Mouse (Mus musculus): ENCODE data around the gene Cask. TPM values are rescaled to one million over a fixed set of nuclear protein-coding genes. Genes with fewer than 3 reads are reported as not detected.

Gene Cask
- polyA plus RNA-seq, 1 experiment from 2014 or later: 46.9 TPM

DNA sequence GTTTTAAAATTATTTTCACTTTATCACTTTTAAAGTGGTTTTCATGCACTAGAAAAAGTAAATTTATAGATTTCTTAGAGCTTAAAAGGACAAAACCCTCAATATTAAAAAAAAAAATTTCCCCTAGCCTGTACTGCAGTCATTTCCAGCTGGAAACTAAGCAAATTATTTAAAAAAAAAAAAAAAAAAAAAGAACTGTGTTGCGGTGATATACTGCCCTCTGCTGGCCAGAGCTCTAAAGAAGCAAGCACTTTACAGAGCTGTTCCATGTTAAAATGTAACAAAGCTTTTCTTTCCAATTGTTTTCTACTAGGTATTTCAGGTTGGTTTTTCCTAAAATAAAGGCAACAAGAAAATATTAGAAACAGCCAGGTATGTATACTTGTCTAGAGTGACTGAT, 194.4 kb downstream of the Cask start:
- Histone ChIP-seq H3K27me3 (no peaks in the 10 kb centered on the region), H3K4me3 (no peak overlapping the region), H3K4me2 (replicated peaks) (no peak overlapping the region), H3K9me3 (no peaks in the 10 kb centered on the region), H3K27ac (replicated peaks) (no peak overlapping the region), H3K36me3 (no peaks in the 10 kb centered on the region), H3K9ac (replicated peaks) (no peak overlapping the region), H3K4me1 (no peaks in the 10 kb centered on the region)
- ATAC-seq (replicated peaks): no peak
- 0% methylated on average over 1 of the region's 1 CpGs for WGBS

DNA sequence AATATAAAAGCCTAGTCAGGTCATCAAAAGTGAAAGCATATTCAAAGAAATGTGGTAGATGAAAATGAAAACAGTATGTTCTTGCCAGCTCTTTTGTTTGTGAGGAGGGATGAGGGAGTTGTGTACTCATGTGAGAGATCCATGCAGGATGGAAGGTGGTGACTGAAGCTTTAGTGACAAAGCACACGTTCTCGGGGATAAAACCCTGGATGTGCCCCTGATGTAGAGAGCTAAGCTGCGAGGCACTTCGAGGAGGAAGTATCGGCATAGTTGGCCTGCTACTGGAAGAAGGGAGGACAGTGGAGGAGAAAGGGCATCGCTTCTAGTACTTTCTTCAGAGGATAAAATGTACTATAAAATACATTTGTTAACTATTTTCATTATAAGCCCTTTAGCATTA, 195.3 kb downstream of the Cask start:
- ATAC-seq (replicated peaks): no peak
- Histone ChIP-seq H3K9ac (replicated peaks) (no peak overlapping the region), H3K27me3 (no peaks in the 10 kb centered on the region), H3K4me2 (replicated peaks) (no peak overlapping the region), H3K9me3 (no peaks in the 10 kb centered on the region), H3K4me3 (no peak overlapping the region), H3K36me3 (no peaks in the 10 kb centered on the region), H3K4me1 (no peaks in the 10 kb centered on the region), H3K27ac (replicated peaks) (no peak overlapping the region)
- 86% methylated on average over 6 of the region's 6 CpGs for WGBS

GRCm38 (mm10) chrX:13655005-13655421, 196.2 kb downstream of the Cask start:
- no peak for ATAC-seq (replicated peaks)
- Histone ChIP-seq H3K36me3 (no peaks in the 10 kb centered on the region), H3K27me3 (no peaks in the 10 kb centered on the region), H3K4me3 (no peak overlapping the region), H3K4me2 (replicated peaks) (no peak overlapping the region), H3K9ac (replicated peaks) (no peak overlapping the region), H3K4me1 (no peaks in the 10 kb centered on the region), H3K27ac (replicated peaks) (no peak overlapping the region), H3K9me3 (no peaks in the 10 kb centered on the region)
- WGBS: 82% methylated on average over 3 of the region's 3 CpGs

DNA sequence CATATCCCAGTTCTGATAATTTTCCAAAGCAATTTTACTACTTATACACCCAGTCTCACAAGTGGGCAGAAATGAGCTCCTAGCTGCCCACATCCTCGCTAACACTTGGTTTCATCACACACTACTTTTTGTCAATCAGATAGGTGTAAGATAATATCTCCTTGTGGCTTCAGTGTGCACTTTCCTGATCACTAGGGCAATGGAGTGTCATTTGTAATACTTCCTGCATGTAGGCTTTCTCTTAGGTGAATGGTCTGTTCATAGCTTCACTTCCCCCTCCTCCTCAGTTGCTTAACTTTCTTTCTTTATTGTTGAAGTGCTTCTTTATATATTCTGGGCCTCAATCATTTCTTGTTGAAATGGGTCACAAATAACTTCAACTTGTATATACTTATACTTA, 198.9 kb downstream of the Cask start:
- no peak for ATAC-seq (replicated peaks)
- no peaks in the 10 kb centered on the region for H3K9me3 ChIP-seq
- H3K4me1 ChIP-seq: no peaks in the 10 kb centered on the region
- H3K9ac ChIP-seq (replicated peaks): no peak overlapping the region
- WGBS: 86% methylated on average over 1 of the region's 1 CpGs
- H3K4me3 ChIP-seq: no peak overlapping the region
- H3K27me3 ChIP-seq: no peaks in the 10 kb centered on the region
- no peak overlapping the region for H3K27ac ChIP-seq (replicated peaks)
- no peaks in the 10 kb centered on the region for H3K36me3 ChIP-seq
- H3K4me2 ChIP-seq (replicated peaks): no peak overlapping the region

GRCm38 (mm10) chrX:13651889-13652288, 199.3 kb downstream of the Cask start:
- WGBS: 82% methylated on average over 2 of the region's 2 CpGs
- no peak for ATAC-seq (replicated peaks)
- Histone ChIP-seq H3K4me1 (no peaks in the 10 kb centered on the region), H3K27me3 (no peaks in the 10 kb centered on the region), H3K36me3 (no peaks in the 10 kb centered on the region), H3K4me3 (no peak overlapping the region), H3K9ac (replicated peaks) (no peak overlapping the region), H3K4me2 (replicated peaks) (no peak overlapping the region), H3K27ac (replicated peaks) (no peak overlapping the region), H3K9me3 (no peaks in the 10 kb centered on the region)

DNA sequence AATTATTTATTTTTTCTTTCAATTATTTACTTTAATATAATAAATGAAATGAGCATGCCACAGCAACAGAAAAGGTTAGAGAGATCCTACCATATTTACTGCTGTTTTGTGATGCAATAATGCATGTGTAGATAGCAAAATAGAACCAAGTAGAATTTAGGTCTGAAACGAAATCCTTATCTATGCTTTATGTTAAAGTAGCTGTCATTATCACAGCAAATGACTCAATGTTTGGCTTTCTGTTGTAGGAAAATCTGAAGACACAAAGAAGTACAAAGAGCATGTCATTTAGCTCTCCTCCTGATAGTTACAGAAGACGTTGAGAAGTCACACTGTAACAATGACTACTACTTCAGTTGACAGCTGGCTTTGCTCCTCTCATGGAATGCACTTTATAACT, 212.3 kb downstream of the Cask start:
- H3K27me3 ChIP-seq: no peaks in the 10 kb centered on the region

DNA sequence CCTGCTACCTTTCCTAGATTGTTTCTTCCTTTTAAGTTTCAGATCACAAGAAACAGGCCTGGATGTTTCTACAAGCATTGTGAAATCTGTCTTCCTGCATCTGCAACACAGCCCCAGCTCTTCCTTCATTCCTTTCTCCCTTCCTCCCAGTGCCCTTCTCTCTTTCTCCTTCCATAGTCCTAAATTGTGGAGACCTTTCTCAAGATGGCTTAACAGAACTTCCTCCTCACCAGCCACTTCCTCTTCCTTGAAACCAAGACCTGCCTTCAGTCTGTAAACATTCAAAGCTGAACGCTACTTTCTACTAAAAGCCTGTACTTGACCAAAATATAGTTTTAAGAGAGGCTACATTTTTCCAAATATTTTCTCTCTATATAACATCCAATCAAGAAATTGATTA, 214.8 kb downstream of the Cask start:
- no peak for ATAC-seq (replicated peaks)
- no peak overlapping the region for H3K4me3 ChIP-seq
- H3K4me1 ChIP-seq: no peaks in the 10 kb centered on the region
- WGBS: 97% methylated on average over 1 of the region's 1 CpGs
- no peaks in the 10 kb centered on the region for H3K9me3 ChIP-seq
- no peaks in the 10 kb centered on the region for H3K27me3 ChIP-seq
- H3K27ac ChIP-seq (replicated peaks): no peak overlapping the region
- H3K36me3 ChIP-seq: no peaks in the 10 kb centered on the region
- no peak overlapping the region for H3K9ac ChIP-seq (replicated peaks)
- H3K4me2 ChIP-seq (replicated peaks): no peak overlapping the region

More for the DNA sequence above, 212.3 kb downstream of the Cask start:
- Histone ChIP-seq H3K4me2 (replicated peaks) (no peak overlapping the region), H3K27ac (replicated peaks) (no peak overlapping the region), H3K4me3 (no peak overlapping the region), H3K36me3 (no peaks in the 10 kb centered on the region), H3K9ac (replicated peaks) (no peak overlapping the region), H3K9me3 (no peaks in the 10 kb centered on the region), H3K4me1 (no peaks in the 10 kb centered on the region)
- no peak for ATAC-seq (replicated peaks)
- 58% methylated on average over 2 of the region's 2 CpGs for WGBS

- no peaks in the 10 kb centered on the region for H3K4me1 ChIP-seq
- H3K36me3 ChIP-seq: no peaks in the 10 kb centered on the region
- H3K27ac ChIP-seq (replicated peaks): no peak within 1 kb of the TSS
- H3K9ac ChIP-seq (replicated peaks): no peak within 1 kb of the TSS
- H3K4me3 ChIP-seq: no peak within 1 kb of the TSS
- H3K27me3 ChIP-seq: no peaks in the 10 kb centered on the region
- H3K4me2 ChIP-seq (replicated peaks): no peak within 1 kb of the TSS
- no peak for ATAC-seq (replicated peaks)
- H3K9me3 ChIP-seq: no peaks in the 10 kb centered on the region
- 75% methylated on average over 5 of the region's 5 CpGs for WGBS
These were observed 219.4 kb downstream of the Cask start, which contains the start of gene Gpr34 for GRCm38 (mm10) chrX:13631599-13632283. TSS of gene Gpr34 (plus strand) at chrX:13632089.

- 83% methylated on average over 5 of the region's 5 CpGs for WGBS
- H3K4me1 ChIP-seq: no peaks in the 10 kb centered on the region
- H3K27me3 ChIP-seq: no peaks in the 10 kb centered on the region
- no peak for ATAC-seq (replicated peaks)
- H3K36me3 ChIP-seq: no peaks in the 10 kb centered on the region
- H3K4me2 ChIP-seq (replicated peaks): no peak overlapping the region
- H3K4me3 ChIP-seq: no peak overlapping the region
- H3K9me3 ChIP-seq: no peaks in the 10 kb centered on the region
- H3K9ac ChIP-seq (replicated peaks): no peak overlapping the region
- no peak overlapping the region for H3K27ac ChIP-seq (replicated peaks)
These were observed 228.5 kb downstream of the Cask start for GRCm38 (mm10) chrX:13622654-13623053.

GRCm38 (mm10) chrX:13621473-13621872, 229.7 kb downstream of the Cask start:
- 85% methylated on average over 4 of the region's 4 CpGs for WGBS

GRCm38 (mm10) chrX:13618476-13618875, 232.7 kb downstream of the Cask start:
- H3K27me3 ChIP-seq: no peaks in the 10 kb centered on the region
- no peaks in the 10 kb centered on the region for H3K36me3 ChIP-seq
- no peak overlapping the region for H3K9ac ChIP-seq (replicated peaks)
- no peak overlapping the region for H3K4me2 ChIP-seq (replicated peaks)
- no peak overlapping the region for H3K27ac ChIP-seq (replicated peaks)
- no peak for ATAC-seq (replicated peaks)
- no peaks in the 10 kb centered on the region for H3K9me3 ChIP-seq
- H3K4me1 ChIP-seq: no peaks in the 10 kb centered on the region
- H3K4me3 ChIP-seq: no peak overlapping the region
- WGBS: 66% methylated on average over 4 of the region's 4 CpGs

More at GRCm38 (mm10) chrX:13621473-13621872, 229.7 kb downstream of the Cask start:
- no peaks in the 10 kb centered on the region for H3K9me3 ChIP-seq
- H3K4me3 ChIP-seq: no peak overlapping the region
- H3K9ac ChIP-seq (replicated peaks): no peak overlapping the region
- ATAC-seq (replicated peaks): no peak
- no peaks in the 10 kb centered on the region for H3K4me1 ChIP-seq
- no peak overlapping the region for H3K4me2 ChIP-seq (replicated peaks)
- H3K36me3 ChIP-seq: no peaks in the 10 kb centered on the region
- no peaks in the 10 kb centered on the region for H3K27me3 ChIP-seq
- no peak overlapping the region for H3K27ac ChIP-seq (replicated peaks)

- H3K4me1 ChIP-seq: no peaks in the 10 kb centered on the region
- H3K4me3 ChIP-seq: no peak overlapping the region
- H3K9me3 ChIP-seq: no peaks in the 10 kb centered on the region
- no peak overlapping the region for H3K27ac ChIP-seq (replicated peaks)
- H3K4me2 ChIP-seq (replicated peaks): no peak overlapping the region
- H3K27me3 ChIP-seq: no peaks in the 10 kb centered on the region
- no peaks in the 10 kb centered on the region for H3K36me3 ChIP-seq
- ATAC-seq (replicated peaks): no peak
- no peak overlapping the region for H3K9ac ChIP-seq (replicated peaks)
- WGBS: 95% methylated on average over 1 of the region's 1 CpGs
These were observed 233.9 kb downstream of the Cask start for GRCm38 (mm10) chrX:13617294-13617693.

DNA sequence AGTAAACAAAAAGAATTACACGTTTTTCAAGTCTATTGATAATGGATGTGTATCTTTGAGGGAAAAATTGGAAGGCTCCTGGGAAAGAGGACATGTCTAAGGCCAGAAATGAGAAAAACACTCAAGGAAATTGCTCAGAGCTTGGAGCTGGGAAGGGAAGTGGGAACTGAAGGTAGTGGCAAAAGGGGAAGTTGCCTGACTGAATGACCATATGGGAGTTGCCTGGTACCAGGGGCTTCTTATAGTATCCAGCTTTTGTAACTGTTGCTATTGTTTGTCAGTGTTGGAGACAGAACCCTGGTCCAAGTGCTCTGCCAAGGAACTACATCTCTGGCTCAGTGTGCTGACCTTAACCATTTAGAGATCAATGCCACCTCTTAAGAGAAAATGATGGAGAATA, 234.4 kb downstream of the Cask start:
- WGBS: 67% methylated on average over 1 of the region's 1 CpGs
- Histone ChIP-seq H3K4me2 (replicated peaks) (no peak overlapping the region), H3K9ac (replicated peaks) (no peak overlapping the region), H3K36me3 (no peaks in the 10 kb centered on the region), H3K27ac (replicated peaks) (no peak overlapping the region), H3K9me3 (no peaks in the 10 kb centered on the region), H3K4me1 (no peaks in the 10 kb centered on the region), H3K4me3 (no peak overlapping the region), H3K27me3 (no peaks in the 10 kb centered on the region)
- ATAC-seq (replicated peaks): no peak
